Comparison of ENCODE assay signal across 8 mouse cellular contexts in the genomic region with DNA sequence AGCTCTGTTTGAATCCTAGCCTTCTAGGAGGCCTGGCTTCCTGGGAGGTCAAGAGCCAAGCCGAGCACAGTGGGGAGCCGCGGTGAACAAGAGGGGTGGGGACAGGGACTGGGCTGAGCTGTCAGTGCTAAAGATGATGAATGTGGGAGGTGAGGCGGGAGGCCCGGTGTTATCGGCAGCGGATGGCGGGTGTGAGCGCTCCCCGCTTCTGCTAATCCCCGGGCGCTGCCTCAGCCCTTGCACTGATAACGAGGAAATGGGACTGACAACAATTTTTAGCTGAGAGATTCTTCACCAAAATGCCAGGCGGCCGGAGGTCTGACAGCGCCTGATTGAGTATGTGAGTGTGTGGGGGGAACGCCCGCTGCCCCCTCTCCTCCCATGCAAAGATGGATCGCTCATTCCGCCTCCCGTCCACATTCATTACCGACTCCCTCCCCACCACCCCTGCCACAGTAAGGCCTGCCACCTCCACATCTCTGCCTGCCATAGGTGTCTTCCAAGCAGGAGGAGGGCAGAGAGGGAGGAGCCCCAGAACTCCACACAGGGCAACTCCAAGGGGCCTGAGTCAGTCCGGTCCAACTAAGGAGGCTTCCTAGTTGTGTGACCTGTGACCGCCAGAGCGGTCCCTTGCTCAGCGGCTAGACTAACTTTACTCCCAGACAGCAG.
A peak's percentile ranks its signal among the peaks of the same experiment; 100 is the strongest.
DNase-seq lines count a peak whose midpoint lies in the region; ATAC-seq and TF ChIP-seq lines count a peak whose summit lies in the region.

No protein-coding gene starts in this region.

- H3K36me3 ChIP-seq in heart, postnatal 0 days (replicated peaks; ENCODE audit: control insufficient read depth, insufficient read depth, low read length) = no peaks in the 10 kb centered on the region
- no peaks in the 10 kb centered on the region for H3K36me3 ChIP-seq in liver, embryonic 11.5 days (ENCODE audit: control insufficient read depth, insufficient read depth, low read length)
- H3K36me3 ChIP-seq in thymus, adult 2 months (ENCODE audit: control insufficient read depth, insufficient read depth, low read length) = no peaks in the 10 kb centered on the region

- TF ChIP-seq POLR2A in thymus, adult 2 months (IDR thresholded peaks at IDR 0.05; ENCODE audit: control insufficient read depth, extremely low read depth, insufficient read depth, low read length, poor library complexity) = no peak

- TF ChIP-seq CTCF in heart, postnatal 0 days (IDR thresholded peaks at IDR 0.05; ENCODE audit: low read depth) = no peak
- TF ChIP-seq CTCF in thymus, adult 2 months (IDR thresholded peaks at IDR 0.05; ENCODE audit: borderline replicate concordance, control insufficient read depth, extremely low read depth, insufficient read depth, low read length, poor library complexity) = no peak

- H3K27ac ChIP-seq in heart, postnatal 0 days (ENCODE audit: low read depth) = no peak overlapping the region
- H3K27ac ChIP-seq in liver, embryonic 11.5 days (ENCODE audit: low read depth, low read length) = peak overlapping the region; percentile 67
- no peak overlapping the region for H3K27ac ChIP-seq in thymus, adult 2 months (ENCODE audit: control insufficient read depth, insufficient read depth, low read length)

- no peak overlapping the region for H3K9ac ChIP-seq in heart, postnatal 0 days (replicated peaks; ENCODE audit: low read depth, low read length)
- peak overlapping the region; percentile 21 for H3K9ac ChIP-seq in liver, embryonic 11.5 days (ENCODE audit: low read depth, low read length)

- TF ChIP-seq EP300 in heart, postnatal 0 days (IDR thresholded peaks at IDR 0.05; ENCODE audit: low read depth) = no peak

- 10% methylated on average over 25 of the region's 26 CpGs for WGBS in heart, postnatal 0 days
- 4% methylated on average over 26 of the region's 26 CpGs for WGBS in liver, embryonic 11.5 days
- 88% methylated on average over 26 of the region's 26 CpGs for WGBS in thymus, adult 2 months

- no peak for DNase-seq in heart, postnatal 0 days (ENCODE audit: low spot score)
- no peak for DNase-seq in heart, adult 18-20 months
- peak; percentile 49 for DNase-seq in embryo, embryonic 10.5 days (ENCODE audit: low spot score)
- peak; percentile 76 for DNase-seq in liver, embryonic 11.5 days (ENCODE audit: low spot score)
- DNase-seq in spleen, postnatal 10 days (ENCODE audit: low spot score in 2 of 2) = peak; percentile 62 to 75
- DNase-seq in thymus, adult 2 months = no peak
- DNase-seq in cerebellum, adult 9-10 months = no peak
- no peak for DNase-seq in cerebellum, adult 11 months

- peaks cover 43% of the 10 kb centered on the region for H3K27me3 ChIP-seq in heart, postnatal 0 days (ENCODE audit: control insufficient read depth, insufficient read depth, low read length)
- H3K27me3 ChIP-seq in liver, embryonic 11.5 days (replicated peaks; ENCODE audit: control insufficient read depth, insufficient read depth, low read length) = peaks cover 32% of the 10 kb centered on the region
- no peaks in the 10 kb centered on the region for H3K27me3 ChIP-seq in thymus, adult 2 months (ENCODE audit: control insufficient read depth, insufficient read depth, low read length)

- ATAC-seq in heart, postnatal 0 days (ENCODE audit: insufficient read depth, low read depth) = no peak; the same call in 1 of the 2 replicates
- peak; percentile 96 for ATAC-seq in liver, embryonic 11.5 days (replicated peaks; ENCODE audit: low FRiP score)

- no peaks in the 10 kb centered on the region for H3K4me1 ChIP-seq in heart, postnatal 0 days (ENCODE audit: control insufficient read depth, insufficient read depth)
- peaks cover 26% of the 10 kb centered on the region for H3K4me1 ChIP-seq in liver, embryonic 11.5 days (replicated peaks; ENCODE audit: control insufficient read depth, insufficient read depth, low read length)
- H3K4me1 ChIP-seq in thymus, adult 2 months (replicated peaks; ENCODE audit: control insufficient read depth, insufficient read depth, low read length) = no peaks in the 10 kb centered on the region

- peak overlapping the region; percentile 32; the same call in 1 of the 2 replicates for H3K4me2 ChIP-seq in heart, postnatal 0 days (ENCODE audit: low read depth, low read length)
- H3K4me2 ChIP-seq in liver, embryonic 11.5 days = peak overlapping the region; percentile 62

- H3K4me3 ChIP-seq in heart, postnatal 0 days (ENCODE audit: low read depth, low read length) = no peak overlapping the region
- peak overlapping the region; percentile 27 for H3K4me3 ChIP-seq in liver, embryonic 11.5 days (ENCODE audit: low read depth, low read length)
- H3K4me3 ChIP-seq in thymus, adult 2 months (ENCODE audit: control insufficient read depth, insufficient read depth, low read length) = no peak overlapping the region

- no peaks in the 10 kb centered on the region for H3K9me3 ChIP-seq in heart, postnatal 0 days (replicated peaks; ENCODE audit: control insufficient read depth, low read length)
- H3K9me3 ChIP-seq in liver, embryonic 11.5 days (ENCODE audit: control insufficient read depth, low read length) = no peaks in the 10 kb centered on the region

Comparison
In these comparisons a context has a peak if more than half of its experiments do, and no peak if none do; other contexts are left out.
1. DNase-seq: peak in embryo, embryonic 10.5 days (single experiment), liver, embryonic 11.5 days (single experiment) and spleen, postnatal 10 days (2 of 2); none in heart, postnatal 0 days (single experiment), heart, adult 18-20 months (0 of 2), thymus, adult 2 months (single experiment), cerebellum, adult 9-10 months (single experiment) and cerebellum, adult 11 months (single experiment).